Mouse (Mus musculus): ENCODE measurements at regions not wholly inside any gene's neighbourhood (a gene's known extent, or its start where the extent isn't known, plus 50 kb on each side); places are given as distances from the start of the nearest gene placed in this dataset.

DNA sequence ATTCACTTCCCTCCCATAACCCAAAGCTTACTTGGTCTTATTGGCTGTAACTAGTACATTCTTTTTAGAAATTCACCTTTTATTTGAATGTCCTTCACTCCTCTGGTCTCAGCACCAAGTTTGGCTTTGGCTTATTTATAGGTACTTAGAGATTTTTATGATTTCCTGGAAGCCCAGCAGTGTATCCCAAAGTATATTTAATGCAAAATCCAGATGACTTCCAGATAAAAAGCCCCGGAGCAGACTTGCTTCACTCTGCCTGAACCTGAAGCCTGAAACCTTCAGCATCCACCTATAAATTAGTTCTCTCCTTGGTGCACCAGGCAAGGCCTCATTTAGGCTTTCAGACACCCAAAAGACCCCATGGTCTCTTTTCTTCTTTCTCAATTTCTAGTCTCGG, 250.8 kb downstream of the Tle4 start:
- DNase-seq = no peak

DNA sequence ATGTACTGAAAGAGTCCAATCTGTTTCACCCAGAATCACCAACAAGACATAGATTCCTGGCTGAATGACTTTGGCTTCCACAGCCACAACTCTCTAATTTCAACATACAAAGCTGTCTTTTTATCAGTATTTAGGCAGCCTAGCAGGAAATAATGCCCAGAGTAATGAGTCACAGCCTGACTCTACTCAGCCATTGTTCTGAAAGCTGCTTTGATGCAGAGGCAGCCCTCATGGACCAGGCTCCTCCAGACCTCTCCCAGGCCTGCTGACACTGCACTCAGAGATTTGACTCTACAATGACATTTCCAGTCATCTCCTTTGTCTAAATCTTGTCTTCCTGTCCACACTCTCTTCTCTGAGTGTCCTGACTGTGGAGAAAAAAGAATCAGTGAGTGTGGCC, 250.4 kb downstream of the Tle4 start:
- no peak for DNase-seq

DNA sequence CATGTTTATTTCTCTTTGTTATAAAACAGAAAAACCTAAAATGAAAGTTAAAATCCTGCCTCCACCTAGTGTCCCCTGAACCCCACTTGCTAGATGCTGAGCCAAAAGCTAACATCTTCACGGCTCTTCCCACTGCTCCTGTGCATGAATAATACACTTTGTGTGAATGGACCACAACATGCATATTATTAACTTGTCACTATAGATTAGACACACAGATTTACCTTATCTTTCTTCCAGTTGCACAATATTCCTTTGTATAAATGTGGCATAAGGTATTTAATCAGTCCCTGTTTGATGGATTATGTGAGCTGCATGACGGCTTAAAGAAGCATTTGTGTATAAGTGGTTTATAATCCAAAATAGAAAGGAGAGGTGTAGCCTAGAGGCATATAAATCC, 248.1 kb downstream of the Tle4 start:
- DNase-seq = no peak

DNA sequence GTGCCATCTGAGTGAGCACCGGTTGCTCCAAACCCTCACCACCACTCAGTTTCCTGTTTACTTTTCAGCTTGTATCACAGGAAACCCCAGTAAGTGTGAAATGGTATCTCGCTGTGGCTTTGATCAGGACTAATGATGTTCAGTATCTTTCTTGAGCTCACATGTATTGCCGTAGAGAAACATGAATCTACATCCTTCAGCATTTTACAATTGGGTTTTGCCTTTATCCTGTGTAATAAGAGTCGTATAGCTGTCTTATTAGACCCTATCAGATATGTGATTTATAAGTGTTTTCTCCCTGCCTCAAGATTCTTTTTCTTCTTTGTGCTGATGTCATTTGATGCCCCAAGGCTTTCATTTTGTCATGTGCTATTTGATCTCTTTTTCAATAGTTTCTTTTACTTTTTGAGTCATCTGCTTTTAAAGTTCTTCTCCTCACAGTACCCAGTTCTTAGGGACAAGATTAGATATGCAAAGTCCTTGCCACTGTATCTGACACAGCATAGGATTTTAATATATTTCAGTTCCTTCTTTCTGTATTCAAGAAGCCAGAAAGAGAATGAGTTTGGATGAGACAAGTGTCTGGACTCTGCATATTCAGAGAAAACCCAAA, 246.0 kb downstream of the Tle4 start:
- DNase-seq = no peak

DNA sequence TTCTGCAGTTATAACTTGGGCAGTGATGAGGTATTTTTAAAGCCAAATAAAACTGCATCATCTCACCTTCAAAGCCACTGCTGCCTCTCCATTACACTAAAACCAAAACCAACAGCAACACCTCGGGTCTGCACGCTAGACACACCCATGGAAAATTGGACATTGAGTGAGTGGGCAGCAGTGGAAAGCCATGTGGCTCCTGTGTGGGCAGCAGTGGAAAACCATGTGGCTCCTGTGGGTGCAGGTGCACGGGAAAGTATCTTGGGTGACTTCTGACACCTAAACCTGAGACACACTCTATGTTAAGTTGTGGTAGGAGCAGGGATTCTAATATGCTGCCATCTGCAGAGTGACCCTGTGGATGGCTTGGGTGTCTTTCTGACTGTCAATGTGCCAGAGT, 245.3 kb downstream of the Tle4 start:
- DNase-seq = no peak

DNA sequence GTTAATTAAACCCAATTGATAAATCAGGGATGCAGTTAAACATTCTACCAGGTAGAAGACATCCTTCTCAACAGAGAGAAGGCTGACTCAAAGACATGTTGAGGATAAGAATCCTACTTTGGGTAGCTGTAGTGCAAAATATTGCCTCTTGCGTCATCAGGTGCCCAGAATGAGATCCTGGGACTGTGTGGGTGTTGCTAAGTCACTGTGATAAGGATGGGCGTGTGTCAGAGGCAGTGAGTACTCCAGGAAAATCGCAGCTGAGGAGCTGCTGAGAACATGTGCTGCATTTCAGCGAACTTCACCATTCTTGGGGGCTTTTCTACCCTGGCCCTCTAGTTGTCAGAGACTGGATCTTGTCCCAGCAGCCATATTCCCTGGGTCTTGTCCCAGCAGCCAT, 244.7 kb downstream of the Tle4 start:
- no peak for DNase-seq

DNA sequence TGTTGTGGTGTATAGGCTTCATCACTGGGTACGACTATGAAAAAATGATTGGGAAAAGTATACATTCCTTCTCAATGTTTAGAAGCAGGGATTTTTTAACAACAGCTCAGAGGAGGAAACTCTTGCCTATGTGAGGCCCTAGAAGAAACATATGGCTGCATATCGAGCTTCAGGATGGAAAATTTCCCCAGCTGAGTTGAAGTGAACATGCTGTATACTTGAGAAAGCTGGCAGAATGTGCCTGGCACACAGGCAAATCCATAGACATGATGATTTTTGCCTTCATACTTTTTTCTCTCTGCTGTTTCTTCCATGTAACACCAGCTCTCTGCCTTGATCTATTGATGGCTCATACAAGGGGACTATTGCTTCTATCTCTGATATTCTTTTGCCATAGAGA, 242.7 kb downstream of the Tle4 start:
- DNase-seq = no peak

DNA sequence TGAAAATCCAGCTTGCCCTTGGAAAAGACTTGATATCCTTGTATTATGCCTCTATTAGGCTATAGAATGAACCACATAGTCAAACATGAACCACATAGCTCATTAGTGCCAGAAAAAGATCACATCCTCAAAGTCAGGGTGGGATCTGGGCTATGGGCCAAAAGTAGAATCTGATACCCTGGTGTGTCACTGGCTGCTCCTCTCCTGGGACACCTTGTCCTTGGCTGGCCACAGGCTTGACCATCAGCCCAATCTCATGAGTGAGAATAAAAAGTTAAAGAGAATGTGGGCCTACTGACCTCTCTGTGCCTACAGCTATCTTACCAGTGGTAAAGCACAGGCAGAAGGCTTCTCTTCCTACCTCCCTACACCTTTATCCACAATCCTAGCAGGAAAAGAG, 241.9 kb downstream of the Tle4 start:
- DNase-seq = no peak

DNA sequence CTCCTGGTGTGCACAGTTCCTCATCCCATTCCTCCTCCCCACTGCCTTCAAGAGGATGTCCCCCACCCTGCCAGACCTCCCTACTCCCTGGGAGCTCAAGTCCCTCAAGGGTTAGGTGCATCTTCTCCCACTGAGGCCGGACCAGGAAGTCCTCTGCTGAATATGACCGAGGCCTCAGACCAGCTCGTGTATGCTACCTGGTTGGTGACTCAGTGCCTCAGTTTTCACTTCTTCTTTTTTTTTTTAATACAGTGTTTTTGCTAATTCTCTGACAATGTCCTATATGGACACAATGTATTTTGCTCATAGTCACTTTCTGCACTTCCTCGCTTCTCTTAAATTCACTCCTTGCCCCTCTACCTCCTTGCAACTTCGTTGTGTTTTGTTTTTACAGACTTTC, 237.2 kb downstream of the Tle4 start:
- DNase-seq = no peak

DNA sequence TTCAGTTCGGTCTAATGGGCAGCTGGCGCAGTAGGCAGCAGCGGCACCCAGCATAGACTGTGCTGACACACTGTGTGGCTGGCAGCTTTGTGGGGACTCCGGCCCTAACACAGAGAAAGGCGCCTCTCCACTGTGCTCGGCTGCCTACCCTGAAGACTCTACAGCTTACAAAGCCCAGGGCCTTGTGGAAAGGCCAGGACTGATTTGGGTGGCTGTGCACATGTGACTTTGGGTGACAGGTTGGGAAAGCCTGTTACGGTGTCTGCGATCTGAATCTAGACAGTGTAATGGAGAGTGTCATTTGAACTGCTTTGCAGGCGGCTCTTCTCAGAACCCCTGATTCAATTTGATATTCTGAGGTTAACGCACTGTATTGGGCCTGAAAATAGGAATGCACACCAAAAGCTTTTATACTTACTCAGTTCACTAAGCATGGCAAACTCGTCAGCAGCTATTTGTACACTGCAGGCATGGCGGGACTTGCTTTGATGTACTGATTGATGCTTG, 228.7 kb downstream of the Tle4 start:
- DNase-seq = peak; percentile 6 to 24

DNA sequence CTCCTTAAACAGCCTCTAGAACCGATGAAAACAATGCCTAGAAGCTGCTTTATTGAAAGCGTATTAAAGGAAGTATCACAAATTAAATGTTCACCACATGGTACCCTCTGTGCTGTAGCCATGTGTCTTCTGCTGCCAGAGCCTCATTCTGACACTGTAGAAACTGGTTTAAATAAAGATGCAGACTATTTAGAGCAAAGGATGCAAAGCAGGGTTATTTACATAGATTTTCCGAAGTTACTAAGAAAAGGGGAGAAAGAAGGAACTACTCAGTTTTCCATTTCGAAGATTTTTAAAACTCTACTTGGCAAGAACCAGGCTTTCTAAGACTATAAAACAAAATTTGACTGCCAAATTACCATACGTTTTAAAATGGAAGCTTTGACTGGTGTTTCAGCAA, 226.5 kb downstream of the Tle4 start:
- DNase-seq = no peak

DNA sequence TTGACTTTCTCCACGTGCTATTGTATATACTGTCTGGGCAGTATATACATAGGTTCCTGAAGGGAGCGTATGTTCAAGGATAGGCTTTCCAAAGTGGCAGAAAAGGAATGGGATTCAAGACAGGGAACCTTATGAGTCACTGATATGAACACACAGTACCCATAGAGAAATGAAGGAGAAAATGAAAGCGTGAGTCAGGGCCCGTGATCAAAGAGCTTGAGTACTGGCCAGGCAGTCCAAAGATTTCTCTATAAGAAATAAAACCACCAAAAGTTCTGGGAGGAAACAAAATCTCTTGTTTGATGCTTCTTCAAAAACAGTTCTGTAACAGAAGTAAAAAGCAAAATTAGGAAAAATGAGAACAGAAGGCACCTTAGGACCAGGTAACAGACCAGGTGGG, 223.9 kb downstream of the Tle4 start:
- DNase-seq = no peak

DNA sequence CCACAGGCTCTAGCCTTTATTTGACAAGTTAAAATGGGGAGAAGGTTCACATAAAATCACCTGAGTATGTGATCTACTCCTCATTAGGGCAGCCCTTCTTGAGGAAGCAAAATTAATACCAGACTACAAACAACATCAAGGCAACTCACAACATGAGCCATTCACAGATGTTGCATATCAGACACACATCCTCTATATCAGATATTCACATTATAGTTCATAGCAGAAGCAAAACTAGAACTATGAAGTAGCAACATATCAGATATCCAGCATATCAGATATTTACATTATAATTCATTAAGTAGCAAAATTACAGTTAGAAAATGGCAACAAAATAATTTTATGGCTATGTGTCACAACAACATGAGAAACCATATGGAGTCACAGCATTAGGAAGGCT, 217.0 kb downstream of the Tle4 start:
- DNase-seq = no peak

DNA sequence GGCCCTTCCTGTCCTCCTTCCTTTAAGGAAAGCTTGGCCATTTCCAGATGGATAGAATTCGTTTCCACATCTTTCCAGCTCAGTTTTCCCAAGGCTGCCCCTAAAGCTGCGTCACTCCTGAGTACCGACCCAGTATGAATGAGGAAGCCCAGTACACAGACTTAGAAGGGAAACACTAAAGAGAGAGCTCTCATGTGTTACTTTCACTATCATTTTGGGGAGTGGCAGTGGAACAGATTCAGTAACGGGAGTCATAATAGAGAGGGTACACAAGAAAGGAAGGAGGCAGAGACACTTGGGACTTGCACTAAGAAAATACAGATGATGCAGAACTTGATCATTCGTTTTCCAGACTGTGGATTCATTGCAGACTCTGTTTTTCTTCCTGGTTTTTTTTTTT, 210.1 kb downstream of the Tle4 start:
- no peak for DNase-seq

DNA sequence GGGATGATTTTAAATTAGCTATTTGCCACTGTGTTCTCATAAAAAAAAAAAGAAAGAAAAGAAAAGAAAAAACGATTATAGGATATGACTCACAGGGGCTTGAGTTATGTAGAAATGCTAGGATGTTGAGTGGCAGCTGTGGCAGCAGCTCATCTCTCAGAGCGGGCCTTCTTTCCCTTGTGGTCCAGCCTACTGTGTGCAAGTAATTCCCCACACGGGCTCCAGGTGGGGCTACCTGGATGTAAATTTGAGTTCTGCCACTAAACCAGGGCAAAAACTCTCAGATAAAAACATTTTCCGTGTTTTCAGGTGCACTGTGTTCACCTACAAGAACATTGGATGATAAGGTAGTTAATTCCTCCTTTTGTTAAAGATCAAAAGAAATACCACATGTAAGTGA, 209.3 kb downstream of the Tle4 start:
- DNase-seq = peak; percentile 19 to 35

DNA sequence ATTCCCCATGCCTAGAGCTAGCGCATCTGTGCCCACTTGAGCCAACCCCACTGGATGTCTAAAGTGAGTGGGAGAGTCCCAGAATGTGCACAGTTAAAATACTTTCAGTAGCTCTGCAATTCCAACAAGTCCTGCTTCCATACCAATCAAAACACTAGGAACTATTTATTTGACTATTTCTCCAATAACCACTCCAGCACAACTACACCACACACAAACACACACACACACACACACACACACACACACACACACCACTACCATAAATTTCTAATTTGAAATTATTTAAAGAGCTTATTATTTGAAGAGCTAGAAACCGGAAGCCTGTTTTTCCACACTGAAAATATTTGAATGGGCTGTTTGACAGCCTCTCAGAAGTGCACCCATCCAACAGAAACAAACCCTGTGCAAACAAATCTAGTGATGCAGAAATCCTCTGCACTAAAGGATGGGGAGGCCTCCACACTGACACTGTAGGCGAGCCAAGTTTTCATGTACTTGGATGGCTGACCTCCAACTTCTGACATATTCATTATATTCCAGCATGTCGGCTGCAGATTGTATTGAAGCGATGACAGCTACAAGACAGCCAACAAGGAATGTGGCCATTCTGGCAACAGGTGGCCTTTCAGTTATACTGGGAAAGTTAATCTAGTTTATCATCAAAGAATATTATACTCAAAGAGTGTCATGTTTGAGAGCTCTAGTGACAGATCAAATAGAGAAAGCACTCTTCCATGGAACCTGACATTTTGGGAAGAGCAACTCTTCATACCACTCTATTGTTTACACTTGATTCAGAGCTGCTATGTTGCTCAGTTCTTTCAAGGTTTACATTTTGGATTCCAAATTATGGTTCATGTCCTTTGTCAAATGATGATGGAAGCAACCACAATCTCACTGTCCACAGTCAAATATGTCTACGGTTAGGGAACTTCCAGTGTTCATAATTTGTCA, 207.7 kb downstream of the Tle4 start:
- peak; percentile 8 to 22 for DNase-seq

DNA sequence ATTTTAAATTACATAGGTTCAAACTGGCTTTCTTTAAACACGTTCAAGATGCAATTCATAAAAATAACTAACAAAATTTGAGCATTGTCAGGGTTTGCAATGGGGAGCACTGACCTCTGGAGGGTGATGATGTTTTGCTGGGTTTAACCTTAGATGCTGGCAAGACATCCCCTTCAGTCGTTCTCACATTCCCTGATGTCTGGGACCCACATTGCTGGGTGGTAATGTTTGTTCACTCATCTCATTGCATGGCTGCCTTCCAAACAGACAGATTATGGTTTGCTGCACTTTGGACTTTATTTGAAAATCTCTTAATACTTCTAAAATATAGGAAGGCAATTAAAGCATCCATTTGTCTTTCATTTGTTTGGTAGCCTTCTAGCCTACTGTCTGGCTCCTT, 206.9 kb downstream of the Tle4 start:
- no peak for DNase-seq
